Mouse (Mus musculus): ENCODE results near the gene Amph.

Amph gene

GRCm38 (mm10) chr13:19147468-19147867 is 199.5 kb downstream of the Amph start:
- no peak for DNase-seq

GRCm38 (mm10) chr13:19149574-19149973 is 201.6 kb downstream of the Amph start:
- DNase-seq = no peak

GRCm38 (mm10) chr13:19150438-19151301 is 202.7 kb downstream of the Amph start:
- DNase-seq = peak; percentile 11

DNA sequence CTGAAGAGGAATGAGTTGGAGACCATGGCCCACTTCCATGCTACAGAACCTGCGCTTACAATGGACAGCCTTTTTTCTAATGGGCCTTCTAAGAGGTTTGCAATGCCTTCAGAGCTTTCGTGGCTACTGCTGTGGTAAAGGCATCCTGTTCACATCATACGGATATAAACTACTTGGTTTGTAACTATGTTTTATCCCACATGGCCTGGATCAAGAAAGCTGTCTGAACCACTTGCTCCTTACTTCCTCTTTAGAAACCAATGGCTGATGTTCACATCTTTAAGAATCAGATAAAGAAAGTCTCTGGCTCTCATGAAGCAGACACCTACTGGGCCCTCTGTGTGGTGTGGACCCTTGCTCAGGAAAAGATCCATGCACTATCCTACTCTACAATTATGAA is 204.1 kb downstream of the Amph start:
- no peak for DNase-seq

DNA sequence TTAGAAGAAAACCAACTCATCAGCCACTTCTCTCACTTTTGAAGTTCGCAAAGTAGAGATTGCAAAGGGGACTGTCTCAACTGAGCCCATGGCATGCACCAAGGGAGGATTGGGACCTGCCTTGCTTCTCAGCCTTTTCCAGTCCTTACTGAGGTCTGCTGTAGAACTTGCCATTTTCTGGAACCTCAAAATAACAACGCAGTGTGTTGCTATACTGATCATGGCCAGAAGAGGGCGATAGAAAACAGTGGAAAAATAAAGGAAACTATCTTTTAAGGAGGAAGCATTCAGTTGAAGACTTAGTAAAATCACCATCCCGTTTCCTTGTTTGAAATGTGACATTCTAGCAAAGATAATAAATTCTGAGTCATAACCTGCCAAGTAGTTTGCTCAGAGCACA is 210.5 kb downstream of the Amph start:
- DNase-seq = peak; percentile 66

DNA sequence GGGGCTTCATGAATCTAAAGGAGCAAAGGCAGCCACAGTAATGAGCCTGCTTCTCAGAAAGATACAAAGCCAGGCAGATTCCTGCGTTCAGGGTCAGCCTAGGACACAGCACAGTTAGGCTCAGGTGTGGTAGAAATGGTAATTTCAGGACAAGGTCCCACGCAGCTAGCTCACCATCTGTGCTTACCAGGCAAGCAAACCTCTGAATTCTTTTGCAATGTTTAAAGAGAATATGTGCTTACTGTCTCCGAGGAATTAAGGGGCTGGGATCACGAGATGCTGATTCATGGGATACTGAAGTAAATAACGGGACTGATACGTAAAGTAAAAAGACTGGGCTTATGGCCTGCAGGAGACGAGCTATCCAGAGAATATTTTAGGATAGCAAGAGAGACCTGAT is 212.6 kb downstream of the Amph start:
- no peak for DNase-seq

- no peak for DNase-seq
These were observed 213.1 kb downstream of the Amph start for GRCm38 (mm10) chr13:19161111-19161510.

DNA sequence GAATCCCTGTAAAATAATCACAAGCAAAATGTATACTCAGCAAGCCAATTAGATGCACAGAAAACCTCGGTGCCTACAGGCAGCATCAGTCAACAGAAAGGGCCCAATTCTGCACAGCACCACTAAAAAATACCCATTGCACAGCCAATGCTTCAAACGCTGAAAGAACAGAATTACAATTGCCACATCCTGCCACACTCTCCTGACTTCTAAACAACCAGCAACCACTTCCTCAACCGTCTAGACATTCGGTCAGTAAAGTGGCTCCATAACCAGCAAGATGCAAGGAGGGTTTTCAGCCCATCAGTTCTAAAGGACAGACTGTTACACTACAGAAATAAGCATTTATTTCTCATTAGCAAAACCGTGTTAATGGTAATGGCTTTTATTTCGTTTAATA is 214.1 kb downstream of the Amph start:
- no peak for DNase-seq

DNA sequence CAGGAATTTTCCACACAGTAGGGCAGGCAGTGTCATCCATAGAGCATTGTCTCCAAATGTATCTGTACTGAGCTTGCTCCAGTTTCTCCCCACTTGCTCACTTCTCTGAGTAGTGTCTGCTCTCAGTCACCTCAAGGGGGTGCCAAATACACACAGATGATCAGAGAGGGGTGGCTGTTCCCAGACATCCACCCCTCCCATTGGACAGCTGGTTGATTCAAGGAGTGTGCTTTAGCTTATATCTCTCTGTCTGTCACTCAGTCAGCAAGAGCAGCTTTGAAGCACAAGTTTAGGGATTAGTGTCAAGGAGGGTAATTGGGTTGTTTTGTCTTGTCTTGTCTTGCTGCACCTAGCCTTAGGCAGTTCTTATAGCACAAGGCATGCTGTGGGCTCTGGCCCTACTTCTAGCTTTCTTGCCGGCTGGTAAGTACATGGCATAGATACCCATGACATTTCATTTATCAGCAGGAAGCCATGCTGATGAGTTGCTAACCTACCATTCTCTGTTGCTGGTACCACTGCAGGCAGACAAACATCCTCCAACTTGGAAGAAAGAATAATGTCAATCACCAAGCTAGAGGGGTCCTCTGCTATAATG is 229.8 kb downstream of the Amph start:
- peak; percentile 86 for DNase-seq

DNA sequence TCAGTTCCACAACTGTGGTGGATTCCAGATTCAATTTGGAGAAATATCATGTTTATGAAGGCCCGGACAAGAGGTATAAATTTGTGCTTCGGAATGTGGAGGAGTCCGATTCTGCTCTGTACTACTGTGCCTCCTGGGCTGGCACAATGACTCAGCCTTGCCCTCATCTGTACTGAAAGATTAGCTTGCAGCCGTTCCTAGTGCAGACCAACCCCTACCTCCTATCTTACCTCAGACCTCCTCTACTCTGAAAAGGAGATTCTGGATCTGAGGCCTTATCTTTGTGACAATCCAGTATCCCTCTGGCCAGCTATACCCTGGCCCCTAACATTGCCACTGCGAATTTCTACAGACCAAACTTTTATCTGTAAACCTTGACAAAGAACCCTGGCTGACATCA is 230.3 kb downstream of the Amph start:
- no peak for DNase-seq

DNA sequence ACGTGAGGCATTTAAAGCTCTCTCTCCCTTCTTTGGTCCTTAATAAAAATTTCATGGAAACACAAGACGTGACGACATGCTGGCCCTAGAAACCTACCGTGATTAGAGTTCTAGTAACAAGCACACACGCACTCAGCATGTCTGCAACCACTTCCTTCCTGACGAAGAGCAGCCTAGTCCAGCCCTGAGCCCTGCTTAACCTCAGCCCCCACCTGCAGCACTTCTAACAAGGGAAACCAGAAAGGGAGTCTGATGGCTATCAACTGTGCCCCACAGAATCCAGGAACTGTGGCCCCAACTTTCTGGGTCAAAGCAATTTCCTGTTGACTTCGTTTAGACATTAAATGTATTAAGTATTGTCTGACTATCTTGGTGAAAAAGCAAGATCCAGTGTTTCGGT is 234.3 kb downstream of the Amph start:
- no peak for DNase-seq

- no peak for DNase-seq
These were observed 242.0 kb downstream of the Amph start for GRCm38 (mm10) chr13:19190052-19190451.

DNA sequence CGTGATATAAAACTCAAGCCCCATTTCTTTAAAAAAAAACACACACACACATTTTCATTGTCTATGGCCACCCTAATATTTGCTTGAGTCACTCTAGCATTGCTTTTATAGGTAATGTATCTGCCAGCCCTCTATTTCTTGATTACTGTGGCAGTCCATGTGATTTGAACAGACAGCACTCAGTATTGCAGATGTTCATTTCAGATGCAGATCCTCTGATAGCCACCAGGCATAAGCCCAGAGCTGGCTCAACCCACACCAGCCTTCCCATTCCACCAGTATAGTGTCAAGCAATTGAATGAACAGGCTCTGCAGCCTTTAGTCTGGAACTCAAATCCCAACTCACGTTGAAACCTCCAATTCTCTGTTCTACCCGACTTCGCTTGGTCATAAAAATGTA is 246.8 kb downstream of the Amph start:
- DNase-seq = no peak

- DNase-seq = no peak
These were observed 247.5 kb downstream of the Amph start for GRCm38 (mm10) chr13:19195456-19195855.
